Mouse (Mus musculus) stomach, postnatal 0 days (tissue): ENCODE measurements at regions not wholly inside any gene's neighbourhood (a gene's known extent, or its start where the extent isn't known, plus 50 kb on each side); places are given as distances from the start of the nearest gene placed in this dataset.

Source experiments
- CTCF ChIP-seq: IDR thresholded peaks from 2 replicates; pipeline ENCODE4 v1.5.1; 2016; ENCODE audit warnings: antibody characterized with exemption, low read depth, mild to moderate bottlenecking, moderate library complexity
- EP300 ChIP-seq: optimal IDR thresholded peaks from 2 replicates; pipeline ENCODE3; 2016; ENCODE audit warnings: antibody characterized with exemption

GRCm38 (mm10) chr6:133206173-133206572 is 85.8 kb upstream of the 5530400C23Rik start:
- TF ChIP-seq EP300 (no peak), CTCF (peak; percentile 85)
